Mouse (Mus musculus) left cerebral cortex, postnatal 14 days (tissue): Measurements from ENCODE around the gene Vmn1r159. TPM values are rescaled to one million over a fixed set of nuclear protein-coding genes. Genes with fewer than 3 reads are reported as not detected.
"Not testable (repeated sequence)": the region's sequence is repeated elsewhere in the genome, so short reads cannot be mapped to it uniquely, and the experiment has no call there.

Source experiments
- DNase-seq, 2 experiments: peaks; one replicate each; pipeline ENCODE4 v3.0.0; 2021 to 2022; ENCODE audit warnings: low spot score in 2 of 2, mixed read lengths in 1 of 2
- intact Hi-C: fragments of 180-260 bp; cut with DNase I; formaldehyde crosslinking; loops from one replicate; pipeline ENCODE4 v1.15.1; 2025
- long read RNA-seq, 2 experiments: library from polyadenylated mRNA; stranded (forward); transcript quantifications; one replicate each; pipeline ENCODE4 v2.0.0; 2021
- total RNA-seq, 2 experiments: library from RNA; stranded (reverse); gene quantifications; 2 replicates each; pipeline ENCODE4 v1.2.3; 2021

Vmn1r159 gene
- not detected for total RNA-seq
- long read RNA-seq, experiment 1 = 0 reads
- long read RNA-seq, experiment 2 = 0 reads

- intact Hi-C loops, DNase-seq: not testable (repeated sequence)
These were observed at the start of gene Vmn1r159 for GRCm38 (mm10) chr7:22843505-22843904. TSS of gene Vmn1r159 (minus strand) at chr7:22843605.

DNA sequence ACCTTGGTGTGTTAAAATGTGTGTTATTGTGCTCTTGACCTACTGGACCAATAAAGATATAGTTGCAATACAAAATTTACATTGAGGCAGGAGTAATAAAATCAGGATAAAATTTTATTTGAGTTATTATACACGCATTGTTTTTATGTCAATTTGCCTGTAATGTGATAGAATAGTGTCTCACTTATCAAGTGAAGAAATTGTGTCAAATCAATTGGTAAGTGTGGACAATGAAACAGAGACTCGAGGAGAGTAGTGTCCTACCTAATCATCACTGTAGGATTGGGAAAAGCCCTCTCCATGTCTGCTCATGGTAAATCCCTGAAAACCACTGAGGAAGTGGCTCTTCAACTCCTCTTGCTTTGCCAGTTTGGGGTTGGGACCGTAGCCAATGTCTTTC, 27.5 kb upstream of the Vmn1r159 start, which contains the start of gene Vmn1r160:
TSS of gene Vmn1r160 (plus strand) at position 301 of the 400 bp plus-strand sequence.
- DNase-seq, intact Hi-C loops: not testable (repeated sequence)

Other genes starting within 250 kb of the Vmn1r159 start
- not detected for gene Vmn1r155, start 185.6 kb downstream of the Vmn1r159 start, total RNA-seq
- gene Gm8693, start 151.3 kb downstream of the Vmn1r159 start, total RNA-seq = not detected
- not detected for gene Gm4567, start 123.9 kb downstream of the Vmn1r159 start, total RNA-seq
- gene Vmn1r157, start 81.9 kb downstream of the Vmn1r159 start, total RNA-seq = not detected
- not detected for gene Vmn1r158, start 52.8 kb downstream of the Vmn1r159 start, total RNA-seq
- not detected for gene Vmn1r160, start 27.6 kb upstream of the Vmn1r159 start, total RNA-seq
- gene Gm4214, start 141.1 kb upstream of the Vmn1r159 start, total RNA-seq = not detected
- gene Gm4216, start 176.3 kb upstream of the Vmn1r159 start, total RNA-seq = not detected
- not detected for gene Vmn1r163, start 211.9 kb upstream of the Vmn1r159 start, total RNA-seq
- gene Gm8720, start 223.9 kb upstream of the Vmn1r159 start, total RNA-seq = not detected